Mouse (Mus musculus): ENCODE data around the gene Ngrn. TPM values are rescaled to one million over a fixed set of nuclear protein-coding genes. Genes with fewer than 3 reads are reported as not detected.

The Ngrn gene
- total and polyA plus RNA-seq, 3 experiments: 40.6 to 76.2 (median 41.9) TPM

DNA sequence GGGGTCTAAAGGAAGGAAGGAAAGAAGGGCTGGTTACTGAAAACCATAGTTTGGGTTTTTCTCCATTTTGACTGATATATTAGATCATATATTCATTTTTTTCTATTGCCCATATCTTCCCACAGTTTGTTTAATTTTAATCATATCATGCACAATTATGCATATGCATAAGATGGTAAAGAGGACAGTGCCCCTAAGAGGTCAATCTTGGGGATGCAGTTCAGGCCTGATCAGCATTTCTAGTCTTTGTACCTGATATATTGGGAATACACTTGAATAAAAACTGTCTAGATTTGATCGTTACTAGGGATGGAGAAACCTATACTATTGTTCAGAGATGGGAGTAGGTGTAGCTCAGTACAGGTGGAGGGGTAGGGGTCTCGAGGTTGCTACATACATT is 20.0 kb downstream of the Ngrn start:
- peaks cover 97% of the 10 kb centered on the region for H3K36me3 ChIP-seq (replicated peaks)
- TF ChIP-seq GATA2 (IDR thresholded peaks at IDR 0.05; ENCODE audit: borderline replicate concordance, low read depth, low read length): no peak
- TF ChIP-seq CTCF (IDR thresholded peaks at IDR 0.05; ENCODE audit: low read depth, low read length): no peak
- no peak for TF ChIP-seq POLR2AphosphoS5 (IDR thresholded peaks at IDR 0.05; ENCODE audit: insufficient replicate concordance, low read depth, low read length)
- no peak for TF ChIP-seq TAL1 (conservative IDR thresholded peaks at IDR 0.05; ENCODE audit: low read depth, low read length)
- no peak for TF ChIP-seq GATA1 (IDR thresholded peaks at IDR 0.05; ENCODE audit: borderline replicate concordance, low read length)
- no peak for DNase-seq (ENCODE audit: low spot score)

DNA sequence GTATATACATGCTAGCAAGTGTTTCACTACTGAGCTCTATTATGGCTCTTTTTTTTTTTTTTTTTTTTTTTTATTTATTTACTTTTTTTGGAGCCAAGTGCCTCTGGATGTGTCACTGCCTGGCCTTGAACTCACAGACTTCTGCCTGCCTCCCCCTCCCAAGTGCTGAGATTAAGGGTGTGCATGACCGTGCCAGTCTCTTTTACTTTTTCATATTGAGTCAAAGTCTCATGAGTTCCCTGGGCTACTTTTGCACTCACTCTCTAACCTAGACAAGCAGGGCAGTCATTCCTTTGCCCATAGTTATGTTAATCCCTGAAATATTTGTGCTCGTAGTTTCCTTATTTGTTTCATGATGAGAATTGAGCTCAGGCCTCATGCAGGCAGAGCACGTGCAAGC is 20.6 kb downstream of the Ngrn start:
- no peak for DNase-seq (ENCODE audit: low spot score)
- Histone ChIP-seq H3K36me3 (replicated peaks) (peaks cover 97% of the 10 kb centered on the region), H3K4me3 (ENCODE audit: low read depth, low read length) (no peak overlapping the region), H3K9me3 (replicated peaks) (no peaks in the 10 kb centered on the region), H3K27me3 (ENCODE audit: insufficient read depth, low read length) (no peaks in the 10 kb centered on the region), H3K4me1 (ENCODE audit: insufficient read depth, low read depth, low read length) (no peaks in the 10 kb centered on the region; the same call in 1 of the 2 replicates)
- no peak for ATAC-seq (ENCODE audit: extremely low read depth, insufficient number of reproducible peaks, low FRiP score, poor library complexity, severe bottlenecking)
- TF ChIP-seq GATA1 (IDR thresholded peaks at IDR 0.05; ENCODE audit: borderline replicate concordance, low read length) (no peak), GATA2 (IDR thresholded peaks at IDR 0.05; ENCODE audit: borderline replicate concordance, low read depth, low read length) (no peak), TAL1 (conservative IDR thresholded peaks at IDR 0.05; ENCODE audit: low read depth, low read length) (no peak), CTCF (IDR thresholded peaks at IDR 0.05; ENCODE audit: low read depth, low read length) (no peak), POLR2AphosphoS5 (IDR thresholded peaks at IDR 0.05; ENCODE audit: insufficient replicate concordance, low read depth, low read length) (no peak)

More for the DNA sequence above, 20.0 kb downstream of the Ngrn start:
- ATAC-seq (ENCODE audit: extremely low read depth, insufficient number of reproducible peaks, low FRiP score, poor library complexity, severe bottlenecking): no peak
- H3K27me3 ChIP-seq (ENCODE audit: insufficient read depth, low read length): no peaks in the 10 kb centered on the region
- no peak overlapping the region for H3K4me3 ChIP-seq (ENCODE audit: low read depth, low read length)
- H3K9me3 ChIP-seq (replicated peaks): no peaks in the 10 kb centered on the region
- H3K4me1 ChIP-seq (ENCODE audit: insufficient read depth, low read depth, low read length): no peaks in the 10 kb centered on the region; the same call in 1 of the 2 replicates

DNA sequence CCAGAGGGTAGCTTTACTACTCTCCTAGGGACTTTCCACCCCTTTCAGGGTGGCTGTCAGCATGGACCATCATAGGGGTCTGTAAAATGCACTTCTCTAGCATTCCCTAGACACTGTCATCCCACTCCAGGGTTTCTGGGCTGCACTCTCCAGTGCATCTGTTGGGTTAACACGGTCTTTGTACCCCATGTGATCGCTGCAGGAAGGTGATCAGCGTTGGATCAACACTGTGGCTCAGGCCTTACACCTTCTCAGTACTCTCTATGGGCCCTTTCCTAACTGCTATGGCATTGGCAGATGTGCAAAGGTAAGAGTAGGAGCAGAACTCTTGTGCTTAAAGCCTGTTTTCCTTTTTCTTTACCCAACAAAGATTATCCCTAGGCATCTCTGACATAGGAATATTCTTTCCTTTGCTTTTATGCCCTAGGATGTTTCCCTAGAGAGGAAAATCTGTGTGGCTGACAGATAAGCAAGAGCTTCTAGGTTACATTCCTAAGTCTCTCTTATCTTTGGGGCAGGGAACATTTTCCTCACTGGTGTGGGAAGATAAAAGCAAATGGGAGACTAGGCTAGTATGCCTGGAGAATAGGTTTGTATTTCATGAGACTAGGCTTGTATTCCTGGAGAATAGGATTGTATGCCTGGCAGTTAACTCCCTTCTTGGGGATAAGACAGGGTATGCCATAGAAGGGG is 22.4 kb downstream of the Ngrn start:
- H3K27me3 ChIP-seq (ENCODE audit: insufficient read depth, low read length): no peaks in the 10 kb centered on the region
- H3K4me1 ChIP-seq (ENCODE audit: insufficient read depth, low read depth, low read length): no peaks in the 10 kb centered on the region; the same call in 1 of the 2 replicates
- ATAC-seq (ENCODE audit: extremely low read depth, insufficient number of reproducible peaks, low FRiP score, poor library complexity, severe bottlenecking) (no peak), DNase-seq (ENCODE audit: low spot score) (no peak)
- H3K36me3 ChIP-seq (replicated peaks): peaks cover 97% of the 10 kb centered on the region
- H3K4me3 ChIP-seq (ENCODE audit: low read depth, low read length): no peak overlapping the region
- TF ChIP-seq GATA1 (IDR thresholded peaks at IDR 0.05; ENCODE audit: borderline replicate concordance, low read length) (no peak), POLR2AphosphoS5 (IDR thresholded peaks at IDR 0.05; ENCODE audit: insufficient replicate concordance, low read depth, low read length) (no peak), TAL1 (conservative IDR thresholded peaks at IDR 0.05; ENCODE audit: low read depth, low read length) (no peak), GATA2 (IDR thresholded peaks at IDR 0.05; ENCODE audit: borderline replicate concordance, low read depth, low read length) (no peak), CTCF (IDR thresholded peaks at IDR 0.05; ENCODE audit: low read depth, low read length) (no peak)
- H3K9me3 ChIP-seq (replicated peaks): no peaks in the 10 kb centered on the region

DNA sequence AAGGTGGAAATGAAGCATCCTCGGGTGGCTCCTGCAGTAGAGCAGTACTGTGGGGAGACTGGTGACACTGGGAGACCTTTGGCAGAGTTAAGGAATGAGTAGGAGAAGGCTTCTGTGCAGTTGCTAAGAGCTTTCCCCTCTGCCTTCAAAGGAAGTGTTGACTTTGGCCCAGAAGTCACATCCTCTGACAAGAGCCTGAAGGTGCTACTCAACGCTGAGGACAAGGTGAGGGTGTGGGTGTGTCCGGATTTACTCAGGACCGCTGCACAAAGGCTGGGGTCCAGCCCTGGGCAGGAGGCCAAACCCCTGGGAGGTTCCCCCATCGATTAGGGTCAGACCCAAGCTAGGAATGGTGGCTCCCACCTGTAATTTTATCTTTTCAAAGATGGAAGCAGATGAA is 23.4 kb downstream of the Ngrn start:
- no peaks in the 10 kb centered on the region for H3K27me3 ChIP-seq (ENCODE audit: insufficient read depth, low read length)
- H3K36me3 ChIP-seq (replicated peaks): peaks cover 95% of the 10 kb centered on the region
- no peaks in the 10 kb centered on the region for H3K9me3 ChIP-seq (replicated peaks)
- DNase-seq (ENCODE audit: low spot score) (no peak), ATAC-seq (ENCODE audit: extremely low read depth, insufficient number of reproducible peaks, low FRiP score, poor library complexity, severe bottlenecking) (no peak)
- H3K4me1 ChIP-seq (ENCODE audit: insufficient read depth, low read depth, low read length): no peaks in the 10 kb centered on the region; the same call in 1 of the 2 replicates
- H3K4me3 ChIP-seq (ENCODE audit: low read depth, low read length): no peak overlapping the region
- no peak for TF ChIP-seq CTCF (IDR thresholded peaks at IDR 0.05; ENCODE audit: low read depth, low read length)
- no peak for TF ChIP-seq TAL1 (conservative IDR thresholded peaks at IDR 0.05; ENCODE audit: low read depth, low read length)
- TF ChIP-seq GATA1 (IDR thresholded peaks at IDR 0.05; ENCODE audit: borderline replicate concordance, low read length): no peak
- TF ChIP-seq GATA2 (IDR thresholded peaks at IDR 0.05; ENCODE audit: borderline replicate concordance, low read depth, low read length): no peak

DNA sequence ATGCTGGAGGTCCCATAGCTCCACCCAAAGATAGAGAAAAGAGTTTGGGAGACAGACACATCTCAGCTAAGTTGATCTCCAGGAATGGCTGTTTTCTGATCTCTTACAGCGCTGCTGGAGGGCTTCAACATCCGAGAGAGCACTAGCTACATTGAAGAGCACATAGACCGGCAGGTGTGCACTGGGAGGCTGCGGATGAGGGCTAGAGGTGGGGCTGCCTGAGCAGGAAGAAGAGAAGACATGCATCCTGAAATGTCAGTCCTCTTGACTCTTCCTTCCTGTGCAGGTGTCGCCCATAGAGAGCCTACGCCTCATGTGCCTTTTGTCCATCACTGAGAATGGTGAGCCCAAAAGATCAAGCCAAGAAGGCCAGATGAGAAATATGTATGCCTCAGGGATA is 24.7 kb downstream of the Ngrn start:
- Histone ChIP-seq H3K36me3 (replicated peaks) (peaks cover 95% of the 10 kb centered on the region), H3K4me3 (ENCODE audit: low read depth, low read length) (no peak overlapping the region), H3K4me1 (ENCODE audit: insufficient read depth, low read depth, low read length) (no peaks in the 10 kb centered on the region; the same call in 1 of the 2 replicates), H3K9me3 (replicated peaks) (no peaks in the 10 kb centered on the region), H3K27me3 (ENCODE audit: insufficient read depth, low read length) (no peaks in the 10 kb centered on the region)
- ATAC-seq (ENCODE audit: extremely low read depth, insufficient number of reproducible peaks, low FRiP score, poor library complexity, severe bottlenecking) (no peak), DNase-seq (ENCODE audit: low spot score) (no peak)
- TF ChIP-seq CTCF (IDR thresholded peaks at IDR 0.05; ENCODE audit: low read depth, low read length) (no peak), GATA1 (IDR thresholded peaks at IDR 0.05; ENCODE audit: borderline replicate concordance, low read length) (no peak), GATA2 (IDR thresholded peaks at IDR 0.05; ENCODE audit: borderline replicate concordance, low read depth, low read length) (no peak), POLR2AphosphoS5 (IDR thresholded peaks at IDR 0.05; ENCODE audit: insufficient replicate concordance, low read depth, low read length) (no peak), TAL1 (conservative IDR thresholded peaks at IDR 0.05; ENCODE audit: low read depth, low read length) (no peak)

DNA sequence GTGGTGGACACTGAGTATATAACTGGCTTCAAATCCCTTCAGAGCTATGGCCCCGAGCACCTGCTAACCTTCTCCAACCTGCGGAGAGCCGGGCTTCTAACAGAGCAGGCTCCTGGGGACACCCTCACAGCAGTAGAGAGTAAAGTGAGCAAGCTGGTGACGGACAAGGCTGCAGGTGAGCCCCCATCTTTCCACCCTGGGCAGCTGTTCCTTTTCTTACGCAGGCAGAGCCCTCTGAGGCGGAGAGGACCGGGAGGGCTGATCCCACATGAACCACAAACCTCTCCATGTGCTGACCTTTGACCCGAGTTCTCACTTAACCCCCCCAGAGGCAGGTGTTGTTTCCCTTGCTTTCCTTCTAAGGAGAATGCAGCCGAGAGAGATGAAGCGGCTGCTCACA is 26.7 kb downstream of the Ngrn start:
- no peak for DNase-seq (ENCODE audit: low spot score)
- no peak for ATAC-seq (ENCODE audit: extremely low read depth, insufficient number of reproducible peaks, low FRiP score, poor library complexity, severe bottlenecking)
- H3K36me3 ChIP-seq (replicated peaks): peaks cover 92% of the 10 kb centered on the region

More for the DNA sequence above, 26.7 kb downstream of the Ngrn start:
- Histone ChIP-seq H3K4me1 (ENCODE audit: insufficient read depth, low read depth, low read length) (no peaks in the 10 kb centered on the region; the same call in 1 of the 2 replicates), H3K27me3 (ENCODE audit: insufficient read depth, low read length) (no peaks in the 10 kb centered on the region), H3K9me3 (replicated peaks) (no peaks in the 10 kb centered on the region), H3K4me3 (ENCODE audit: low read depth, low read length) (no peak overlapping the region)
- TF ChIP-seq TAL1 (conservative IDR thresholded peaks at IDR 0.05; ENCODE audit: low read depth, low read length) (no peak), POLR2AphosphoS5 (IDR thresholded peaks at IDR 0.05; ENCODE audit: insufficient replicate concordance, low read depth, low read length) (no peak), CTCF (IDR thresholded peaks at IDR 0.05; ENCODE audit: low read depth, low read length) (no peak), GATA2 (IDR thresholded peaks at IDR 0.05; ENCODE audit: borderline replicate concordance, low read depth, low read length) (no peak), GATA1 (IDR thresholded peaks at IDR 0.05; ENCODE audit: borderline replicate concordance, low read length) (no peak)

All from G1E (cell line).